Mouse (Mus musculus): ENCODE measurements at regions not wholly inside any gene's neighbourhood (a gene's known extent, or its start where the extent isn't known, plus 50 kb on each side); places are given as distances from the start of the nearest gene placed in this dataset.

GRCm38 (mm10) chr14:25080431-25080830 is 378.6 kb upstream of the Zmiz1 start:
- 78% methylated on average over 3 of the region's 3 CpGs for WGBS
- no peak for DNase-seq (ENCODE audit: low read depth, low spot score)

GRCm38 (mm10) chr14:25083847-25084246 is 375.1 kb upstream of the Zmiz1 start:
- WGBS = 72% methylated on average over 4 of the region's 4 CpGs

GRCm38 (mm10) chr14:25096786-25097185 is 362.2 kb upstream of the Zmiz1 start:
- WGBS = 41% methylated on average over 3 of the region's 3 CpGs

More at GRCm38 (mm10) chr14:25083847-25084246, 375.1 kb upstream of the Zmiz1 start:
- no peak for DNase-seq (ENCODE audit: low read depth, low spot score)

GRCm38 (mm10) chr14:25105391-25105790 is 353.6 kb upstream of the Zmiz1 start:
- WGBS = 86% methylated on average over 10 of the region's 10 CpGs
- DNase-seq (ENCODE audit: low read depth, low spot score) = no peak

More at GRCm38 (mm10) chr14:25096786-25097185, 362.2 kb upstream of the Zmiz1 start:
- DNase-seq (ENCODE audit: low read depth, low spot score) = no peak

GRCm38 (mm10) chr14:25106451-25106850 is 352.5 kb upstream of the Zmiz1 start:
- 94% methylated on average over 2 of the region's 2 CpGs for WGBS
- DNase-seq (ENCODE audit: low read depth, low spot score) = no peak

- WGBS = 38% methylated on average over 17 of the region's 17 CpGs
- DNase-seq (ENCODE audit: low read depth, low spot score) = no peak
These were observed 350.8 kb upstream of the Zmiz1 start for GRCm38 (mm10) chr14:25108101-25108652.

GRCm38 (mm10) chr14:25108701-25109290 is 350.2 kb upstream of the Zmiz1 start:
- 19% methylated on average over 8 of the region's 8 CpGs for WGBS
- no peak for DNase-seq (ENCODE audit: low read depth, low spot score)

GRCm38 (mm10) chr14:25109691-25110090 is 349.3 kb upstream of the Zmiz1 start:
- 56% methylated on average over 1 of the region's 1 CpGs for WGBS
- DNase-seq (ENCODE audit: low read depth, low spot score) = no peak

- 72% methylated on average over 10 of the region's 10 CpGs for WGBS
- DNase-seq (ENCODE audit: low read depth, low spot score) = no peak
These were observed 346.2 kb upstream of the Zmiz1 start for GRCm38 (mm10) chr14:25112832-25113231.

GRCm38 (mm10) chr14:25113326-25113725 is 345.7 kb upstream of the Zmiz1 start:
- WGBS = 76% methylated on average over 2 of the region's 2 CpGs
- DNase-seq (ENCODE audit: low read depth, low spot score) = no peak

- peak; percentile 47 for DNase-seq (ENCODE audit: low read depth, low spot score)
- WGBS = 42% methylated on average over 4 of the region's 4 CpGs
These were observed 342.6 kb upstream of the Zmiz1 start for GRCm38 (mm10) chr14:25116424-25116823.

GRCm38 (mm10) chr14:25119999-25120398 is 339.0 kb upstream of the Zmiz1 start:
- 86% methylated on average over 4 of the region's 4 CpGs for WGBS
- no peak for DNase-seq (ENCODE audit: low read depth, low spot score)

GRCm38 (mm10) chr14:25120506-25120905 is 338.5 kb upstream of the Zmiz1 start:
- DNase-seq (ENCODE audit: low read depth, low spot score) = no peak
- 26% methylated on average over 8 of the region's 8 CpGs for WGBS

GRCm38 (mm10) chr14:25122971-25123535 is 335.9 kb upstream of the Zmiz1 start:
- WGBS = 54% methylated on average over 13 of the region's 13 CpGs
- DNase-seq (ENCODE audit: low read depth, low spot score) = no peak

- 70% methylated on average over 18 of the region's 18 CpGs for WGBS
- no peak for DNase-seq (ENCODE audit: low read depth, low spot score)
These were observed 335.2 kb upstream of the Zmiz1 start for GRCm38 (mm10) chr14:25123541-25124337.

- 77% methylated on average over 7 of the region's 7 CpGs for WGBS
- DNase-seq (ENCODE audit: low read depth, low spot score) = no peak
These were observed 332.4 kb upstream of the Zmiz1 start for GRCm38 (mm10) chr14:25126544-25126943.

GRCm38 (mm10) chr14:25127544-25128159 is 331.3 kb upstream of the Zmiz1 start:
- DNase-seq (ENCODE audit: low read depth, low spot score) = no peak
- 74% methylated on average over 14 of the region's 14 CpGs for WGBS

GRCm38 (mm10) chr14:25128160-25128547 is 330.8 kb upstream of the Zmiz1 start:
- DNase-seq (ENCODE audit: low read depth, low spot score) = no peak
- 66% methylated on average over 6 of the region's 6 CpGs for WGBS

- 64% methylated on average over 3 of the region's 3 CpGs for WGBS
- DNase-seq (ENCODE audit: low read depth, low spot score) = no peak
These were observed 323.6 kb upstream of the Zmiz1 start for GRCm38 (mm10) chr14:25135371-25135770.

GRCm38 (mm10) chr14:25137312-25137711 is 321.7 kb upstream of the Zmiz1 start:
- DNase-seq (ENCODE audit: low read depth, low spot score) = no peak
- 94% methylated on average over 8 of the region's 8 CpGs for WGBS

Data from large intestine, adult 2 months (tissue).